Mouse (Mus musculus): ENCODE measurements around the gene Cadps. TPM values are rescaled to one million over a fixed set of nuclear protein-coding genes. Genes with fewer than 3 reads are reported as not detected.

Gene Cadps
- polyA plus RNA-seq, 1 experiment from 2014 or later, result 12.1 TPM

DNA sequence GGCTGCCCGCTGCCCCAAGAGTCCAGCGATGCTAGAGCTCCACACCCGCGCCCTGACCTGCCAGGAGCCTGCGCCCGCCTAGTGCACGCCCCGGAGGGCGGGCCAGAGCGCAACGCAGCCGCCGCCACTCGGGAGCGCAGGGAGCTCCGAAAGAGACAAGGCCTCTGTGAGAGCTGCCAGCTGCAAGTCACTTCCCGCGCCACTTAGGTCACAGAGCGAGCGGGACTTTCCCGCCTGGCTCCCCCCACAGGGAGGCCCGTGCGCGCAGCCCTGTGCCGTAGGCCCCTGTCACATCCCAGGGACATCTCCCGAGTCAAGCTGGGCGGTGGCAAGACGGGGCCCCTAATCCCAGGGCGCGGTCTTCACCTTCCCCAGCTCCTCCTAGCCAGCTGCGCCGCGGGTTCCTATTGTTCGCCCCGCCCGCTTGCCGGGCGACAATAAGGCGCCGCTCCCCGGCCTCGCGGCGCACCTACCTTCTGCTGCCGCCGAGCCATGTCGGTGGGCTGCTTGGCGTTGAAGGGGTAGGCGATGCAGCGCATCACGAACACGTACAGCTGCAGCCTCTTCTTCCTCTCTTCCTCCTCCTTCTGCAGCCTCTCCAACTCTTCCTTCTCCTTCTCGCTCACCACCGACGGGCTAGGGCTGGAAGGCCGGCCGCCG is 918 bp downstream of the Cadps start:
- peak overlapping the region; percentile 84 for H3K9ac ChIP-seq (ENCODE audit: low read length)
- peak overlapping the region; percentile 80 for H3K27ac ChIP-seq (ENCODE audit: low read depth, low read length)
- DNase-seq (ENCODE audit: low spot score), result peak; percentile 85
- no peaks in the 10 kb centered on the region for H3K9me3 ChIP-seq (ENCODE audit: control insufficient read depth, low read length)
- no peaks in the 10 kb centered on the region for H3K36me3 ChIP-seq (ENCODE audit: control insufficient read depth, insufficient read depth, low read length)
- H3K4me1 ChIP-seq (replicated peaks; ENCODE audit: control insufficient read depth, insufficient read depth, low read length), result peaks cover 4% of the 10 kb centered on the region; the same call in 1 of the 2 replicates
- peak overlapping the region; percentile 80 for H3K4me2 ChIP-seq (ENCODE audit: low read depth, low read length, severe bottlenecking)
- H3K4me3 ChIP-seq (ENCODE audit: low read depth, low read length), result peak overlapping the region; percentile 78
- under 1% methylated on average over 57 of the region's 58 CpGs for WGBS
- peak; percentile 86 for ATAC-seq (replicated peaks; ENCODE audit: low FRiP score)
- H3K27me3 ChIP-seq (ENCODE audit: control insufficient read depth, insufficient read depth, low read length), result no peaks in the 10 kb centered on the region

DNA sequence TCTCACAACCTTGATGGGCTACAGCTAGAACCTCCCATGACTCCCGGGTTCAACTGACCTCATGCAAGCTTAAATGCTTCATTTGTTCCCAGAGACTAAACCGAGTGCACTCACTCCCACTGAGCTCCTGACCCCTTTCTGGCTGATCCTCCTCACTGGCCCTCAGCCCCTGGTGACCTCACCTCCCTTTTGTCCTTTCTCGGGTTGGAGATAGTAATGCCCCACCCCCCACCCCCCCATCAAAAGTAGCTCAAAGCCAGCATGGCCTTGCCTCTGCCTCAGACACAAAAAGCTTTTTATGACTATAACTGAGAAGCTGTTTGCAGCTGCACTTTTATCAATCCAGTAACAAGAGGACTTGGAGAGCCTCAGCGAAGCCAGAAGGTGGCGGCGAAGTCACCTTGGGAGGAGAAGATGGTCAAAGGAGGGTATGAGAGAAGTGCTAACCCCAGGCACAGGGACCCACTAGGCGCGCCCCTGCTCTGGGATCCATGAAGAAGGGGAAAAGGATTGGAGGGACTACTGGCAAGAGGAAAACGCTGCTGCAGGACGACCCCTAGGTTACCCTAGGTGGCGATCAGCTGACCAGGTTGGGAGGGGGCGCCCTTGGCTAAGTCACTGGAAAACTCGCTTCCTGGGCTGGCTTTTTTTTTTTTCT is 1.6 kb downstream of the Cadps start:
- Histone ChIP-seq H3K36me3 (ENCODE audit: control insufficient read depth, insufficient read depth, low read length) (no peaks in the 10 kb centered on the region), H3K9me3 (ENCODE audit: control insufficient read depth, low read length) (no peaks in the 10 kb centered on the region), H3K4me3 (ENCODE audit: low read depth, low read length) (peak overlapping the region; percentile 78), H3K4me2 (ENCODE audit: low read depth, low read length, severe bottlenecking) (peak overlapping the region; percentile 80), H3K4me1 (replicated peaks; ENCODE audit: control insufficient read depth, insufficient read depth, low read length) (peaks cover 4% of the 10 kb centered on the region; the same call in 1 of the 2 replicates), H3K27ac (ENCODE audit: low read depth, low read length) (peak overlapping the region; percentile 80), H3K27me3 (ENCODE audit: control insufficient read depth, insufficient read depth, low read length) (no peaks in the 10 kb centered on the region), H3K9ac (ENCODE audit: low read length) (peak overlapping the region; percentile 84)
- ATAC-seq (replicated peaks; ENCODE audit: low FRiP score) (peak; percentile 29), DNase-seq (ENCODE audit: low spot score) (no peak)
- under 1% methylated on average over 13 of the region's 13 CpGs for WGBS

DNA sequence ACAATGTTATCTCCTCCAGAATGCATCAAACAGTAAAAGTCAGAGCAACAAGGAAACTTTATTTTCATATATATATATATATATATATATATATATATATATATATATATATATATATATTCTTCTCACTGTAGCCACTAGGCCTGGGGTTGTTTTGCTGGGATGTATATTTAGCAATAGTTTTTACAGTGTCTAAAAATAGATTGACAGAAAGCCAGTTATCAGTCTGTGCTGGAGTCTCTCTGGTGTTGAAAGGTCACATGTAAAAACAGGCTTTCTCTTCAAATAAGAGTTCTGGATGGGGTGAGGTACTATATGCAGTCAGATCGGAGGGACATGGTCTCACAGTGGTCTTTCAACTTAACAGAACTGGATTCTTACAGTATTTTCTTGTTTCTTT is 2.7 kb downstream of the Cadps start:
- H3K9ac ChIP-seq (ENCODE audit: low read length), result no peak overlapping the region
- H3K27ac ChIP-seq (ENCODE audit: low read depth, low read length), result no peak overlapping the region
- ATAC-seq (replicated peaks; ENCODE audit: low FRiP score) (no peak), DNase-seq (ENCODE audit: low spot score) (no peak)
- H3K36me3 ChIP-seq (ENCODE audit: control insufficient read depth, insufficient read depth, low read length), result no peaks in the 10 kb centered on the region
- 72% methylated on average over 1 of the region's 1 CpGs for WGBS
- peaks cover 4% of the 10 kb centered on the region; the same call in 1 of the 2 replicates for H3K4me1 ChIP-seq (replicated peaks; ENCODE audit: control insufficient read depth, insufficient read depth, low read length)
- no peak overlapping the region for H3K4me3 ChIP-seq (ENCODE audit: low read depth, low read length)
- H3K4me2 ChIP-seq (ENCODE audit: low read depth, low read length, severe bottlenecking), result no peak overlapping the region
- H3K9me3 ChIP-seq (ENCODE audit: control insufficient read depth, low read length), result no peaks in the 10 kb centered on the region
- H3K27me3 ChIP-seq (ENCODE audit: control insufficient read depth, insufficient read depth, low read length), result no peaks in the 10 kb centered on the region

DNA sequence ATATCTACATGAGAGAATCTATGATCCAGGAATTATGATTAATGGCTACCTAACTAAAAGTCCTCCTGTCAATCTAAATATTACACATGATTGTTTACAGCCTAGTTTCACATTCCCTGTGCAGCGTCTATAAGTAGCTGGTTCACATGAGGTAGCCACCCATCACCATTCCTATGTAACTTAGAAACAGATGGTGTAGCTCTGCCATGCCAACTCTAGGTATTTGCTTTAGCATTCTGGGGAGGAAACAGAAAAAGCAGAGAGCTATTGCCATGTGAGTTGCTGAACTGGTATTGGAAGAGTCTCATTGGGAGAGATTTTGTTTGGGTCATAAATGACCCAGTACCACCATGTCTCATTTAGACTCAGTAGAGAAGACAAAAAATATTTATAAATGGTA is 4.4 kb downstream of the Cadps start:
- 91% methylated on average over 1 of the region's 1 CpGs for WGBS
- Histone ChIP-seq H3K9me3 (ENCODE audit: control insufficient read depth, low read length) (no peaks in the 10 kb centered on the region), H3K4me1 (replicated peaks; ENCODE audit: control insufficient read depth, insufficient read depth, low read length) (peaks cover 4% of the 10 kb centered on the region; the same call in 1 of the 2 replicates), H3K36me3 (ENCODE audit: control insufficient read depth, insufficient read depth, low read length) (no peaks in the 10 kb centered on the region), H3K27me3 (ENCODE audit: control insufficient read depth, insufficient read depth, low read length) (no peaks in the 10 kb centered on the region), H3K4me2 (ENCODE audit: low read depth, low read length, severe bottlenecking) (no peak overlapping the region), H3K4me3 (ENCODE audit: low read depth, low read length) (no peak overlapping the region), H3K9ac (ENCODE audit: low read length) (no peak overlapping the region), H3K27ac (ENCODE audit: low read depth, low read length) (no peak overlapping the region)
- no peak for ATAC-seq (replicated peaks; ENCODE audit: low FRiP score)
- no peak for DNase-seq (ENCODE audit: low spot score)

DNA sequence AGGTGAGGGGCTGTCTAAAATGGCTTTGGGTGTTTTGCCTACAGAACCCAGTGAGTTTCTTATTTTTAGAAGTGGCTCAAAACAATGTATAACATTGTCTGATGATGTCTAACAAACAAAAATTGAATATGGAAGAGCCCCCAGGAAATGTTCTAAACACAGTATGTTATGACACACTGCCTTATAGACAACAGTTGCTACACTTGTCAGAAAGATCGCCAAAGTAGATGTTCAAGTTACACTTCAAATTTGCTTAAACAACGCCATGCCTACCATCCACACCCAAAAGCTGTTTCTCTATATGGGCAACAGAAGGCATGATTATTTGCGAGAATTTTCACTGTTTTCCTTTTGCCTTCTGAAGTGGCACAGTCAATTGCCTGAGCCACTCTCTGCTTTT is 10.8 kb downstream of the Cadps start:
- Histone ChIP-seq H3K27me3 (ENCODE audit: control insufficient read depth, insufficient read depth, low read length) (no peaks in the 10 kb centered on the region), H3K4me2 (ENCODE audit: low read depth, low read length, severe bottlenecking) (no peak overlapping the region), H3K9ac (ENCODE audit: low read length) (no peak overlapping the region), H3K9me3 (ENCODE audit: control insufficient read depth, low read length) (no peaks in the 10 kb centered on the region), H3K4me1 (replicated peaks; ENCODE audit: control insufficient read depth, insufficient read depth, low read length) (no peaks in the 10 kb centered on the region), H3K27ac (ENCODE audit: low read depth, low read length) (no peak overlapping the region), H3K36me3 (ENCODE audit: control insufficient read depth, insufficient read depth, low read length) (no peaks in the 10 kb centered on the region), H3K4me3 (ENCODE audit: low read depth, low read length) (no peak overlapping the region)
- 83% methylated on average over 3 of the region's 3 CpGs for WGBS
- no peak for ATAC-seq (replicated peaks; ENCODE audit: low FRiP score)
- DNase-seq (ENCODE audit: low spot score), result no peak

DNA sequence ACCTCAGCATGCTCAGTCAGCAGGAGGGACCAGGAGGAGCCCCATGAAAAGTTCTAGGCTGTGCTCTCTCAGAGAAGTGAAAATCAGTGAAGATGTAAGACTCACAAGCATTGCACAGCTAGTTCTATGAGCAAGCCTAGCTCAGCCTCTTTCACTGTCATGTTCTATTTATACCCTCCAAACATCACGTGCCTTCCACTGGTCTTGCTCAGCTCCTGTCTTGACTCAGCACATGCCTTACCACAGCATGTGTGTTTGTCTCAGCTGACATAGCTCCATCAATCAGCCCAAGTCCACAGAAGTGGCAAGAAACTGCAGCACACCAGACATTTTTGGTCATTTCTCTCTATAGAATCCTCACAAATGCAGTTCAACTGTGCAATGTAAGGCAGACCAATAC is 19.9 kb downstream of the Cadps start:
- ATAC-seq (replicated peaks; ENCODE audit: low FRiP score), result no peak

DNA sequence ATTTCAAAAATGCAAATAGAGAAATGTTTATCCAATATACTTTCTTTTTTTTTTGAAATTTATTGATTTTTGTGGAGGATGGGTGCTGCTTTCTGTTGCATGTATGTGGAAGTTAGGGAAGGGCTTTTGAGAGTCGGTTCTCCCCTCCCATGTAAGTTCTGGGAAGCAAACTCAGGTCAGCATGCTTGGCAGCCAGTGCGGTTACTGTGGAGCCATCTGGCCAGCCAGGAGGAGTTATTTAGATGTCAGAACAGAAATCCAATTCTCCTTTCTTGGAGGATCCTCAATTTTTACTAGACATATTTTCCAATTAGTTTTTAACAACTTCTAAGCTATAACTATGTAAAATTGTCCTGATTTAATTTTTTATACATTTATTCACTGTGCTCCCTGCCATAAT is 21.8 kb downstream of the Cadps start:
- Histone ChIP-seq H3K9ac (ENCODE audit: low read length) (no peak overlapping the region), H3K4me2 (ENCODE audit: low read depth, low read length, severe bottlenecking) (no peak overlapping the region), H3K4me1 (replicated peaks; ENCODE audit: control insufficient read depth, insufficient read depth, low read length) (no peaks in the 10 kb centered on the region), H3K27me3 (ENCODE audit: control insufficient read depth, insufficient read depth, low read length) (no peaks in the 10 kb centered on the region), H3K9me3 (ENCODE audit: control insufficient read depth, low read length) (no peaks in the 10 kb centered on the region), H3K27ac (ENCODE audit: low read depth, low read length) (no peak overlapping the region), H3K36me3 (ENCODE audit: control insufficient read depth, insufficient read depth, low read length) (no peaks in the 10 kb centered on the region), H3K4me3 (ENCODE audit: low read depth, low read length) (no peak overlapping the region)
- no peak for DNase-seq (ENCODE audit: low spot score)
- WGBS, result 87% methylated on average over 2 of the region's 2 CpGs
- ATAC-seq (replicated peaks; ENCODE audit: low FRiP score), result no peak

More for the DNA sequence above, 19.9 kb downstream of the Cadps start:
- DNase-seq (ENCODE audit: low spot score), result no peak
- Histone ChIP-seq H3K27me3 (ENCODE audit: control insufficient read depth, insufficient read depth, low read length) (no peaks in the 10 kb centered on the region), H3K4me3 (ENCODE audit: low read depth, low read length) (no peak overlapping the region), H3K9me3 (ENCODE audit: control insufficient read depth, low read length) (no peaks in the 10 kb centered on the region), H3K4me1 (replicated peaks; ENCODE audit: control insufficient read depth, insufficient read depth, low read length) (no peaks in the 10 kb centered on the region), H3K27ac (ENCODE audit: low read depth, low read length) (no peak overlapping the region), H3K36me3 (ENCODE audit: control insufficient read depth, insufficient read depth, low read length) (no peaks in the 10 kb centered on the region), H3K4me2 (ENCODE audit: low read depth, low read length, severe bottlenecking) (no peak overlapping the region), H3K9ac (ENCODE audit: low read length) (no peak overlapping the region)
- 83% methylated on average over 1 of the region's 1 CpGs for WGBS

DNA sequence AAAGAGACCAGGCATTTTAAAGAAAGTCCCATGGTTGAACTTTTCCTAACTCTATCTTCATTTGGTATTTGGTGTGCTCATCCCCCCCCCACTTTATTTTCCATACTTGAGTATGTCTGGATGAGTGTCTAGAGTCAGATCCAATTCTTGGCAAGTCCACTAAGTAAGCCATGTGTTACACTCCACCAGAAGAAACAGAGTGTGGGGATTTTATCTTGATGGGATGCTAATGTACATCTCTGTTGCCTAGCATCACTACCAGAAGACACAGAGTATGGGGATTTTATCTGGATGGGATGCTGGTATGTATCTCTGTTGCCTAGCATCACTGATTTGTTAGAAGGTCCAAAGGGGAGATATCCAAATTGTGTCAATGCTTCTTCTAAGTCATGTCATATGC is 24.0 kb downstream of the Cadps start:
- DNase-seq (ENCODE audit: low spot score) (no peak), ATAC-seq (replicated peaks; ENCODE audit: low FRiP score) (no peak)
- Histone ChIP-seq H3K9ac (ENCODE audit: low read length) (no peak overlapping the region), H3K4me1 (replicated peaks; ENCODE audit: control insufficient read depth, insufficient read depth, low read length) (no peaks in the 10 kb centered on the region), H3K36me3 (ENCODE audit: control insufficient read depth, insufficient read depth, low read length) (no peaks in the 10 kb centered on the region), H3K27ac (ENCODE audit: low read depth, low read length) (no peak overlapping the region), H3K4me2 (ENCODE audit: low read depth, low read length, severe bottlenecking) (no peak overlapping the region), H3K9me3 (ENCODE audit: control insufficient read depth, low read length) (no peaks in the 10 kb centered on the region), H3K4me3 (ENCODE audit: low read depth, low read length) (no peak overlapping the region), H3K27me3 (ENCODE audit: control insufficient read depth, insufficient read depth, low read length) (no peaks in the 10 kb centered on the region)

DNA sequence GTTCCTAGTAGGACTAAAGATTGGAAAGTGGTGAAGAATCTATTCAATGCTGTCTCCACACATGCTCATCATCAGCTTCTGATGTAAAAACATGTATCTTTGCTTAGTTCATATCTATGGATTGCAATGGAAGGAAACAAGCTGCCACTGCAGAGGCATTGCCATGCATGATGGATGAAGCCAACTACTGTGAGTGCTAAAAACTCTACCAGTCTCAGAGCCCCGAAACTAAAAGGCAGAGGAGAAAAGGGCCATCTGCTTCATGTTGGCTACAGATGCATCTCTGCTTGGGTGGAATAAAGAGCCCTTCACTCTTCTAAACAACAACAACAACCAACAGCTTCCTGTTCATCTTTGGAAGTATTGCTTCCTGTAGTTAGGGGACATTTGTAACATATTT is 38.6 kb downstream of the Cadps start:
- no peaks in the 10 kb centered on the region for H3K27me3 ChIP-seq (ENCODE audit: control insufficient read depth, insufficient read depth, low read length)
- H3K4me3 ChIP-seq (ENCODE audit: low read depth, low read length), result no peak overlapping the region
- H3K36me3 ChIP-seq (ENCODE audit: control insufficient read depth, insufficient read depth, low read length), result no peaks in the 10 kb centered on the region
- WGBS, result 92% methylated on average over 1 of the region's 1 CpGs
- no peaks in the 10 kb centered on the region for H3K9me3 ChIP-seq (ENCODE audit: control insufficient read depth, low read length)
- DNase-seq (ENCODE audit: low spot score) (no peak), ATAC-seq (replicated peaks; ENCODE audit: low FRiP score) (no peak)
- no peak overlapping the region for H3K4me2 ChIP-seq (ENCODE audit: low read depth, low read length, severe bottlenecking)
- no peaks in the 10 kb centered on the region for H3K4me1 ChIP-seq (replicated peaks; ENCODE audit: control insufficient read depth, insufficient read depth, low read length)
- no peak overlapping the region for H3K9ac ChIP-seq (ENCODE audit: low read length)
- no peak overlapping the region for H3K27ac ChIP-seq (ENCODE audit: low read depth, low read length)
